8 mouse cellular contexts compared by ENCODE assay signal in genomic region chr4:43577237-43577881, GRCm38 (mm10). TPM values are rescaled to one million over a fixed set of nuclear protein-coding genes. Genes with fewer than 3 reads are reported as not detected.
DNase-seq lines count a peak whose midpoint lies in the region; ATAC-seq and TF ChIP-seq lines count a peak whose summit lies in the region.

No protein-coding gene starts in this region.

- ATAC-seq in lung, embryonic 14.5 days (ENCODE audit: insufficient read depth): no peak
- ATAC-seq in embryonic facial prominence, embryonic 15.5 days (ENCODE audit: insufficient number of reproducible peaks, low FRiP score, low TSS enrichment, low read depth): no peak
- ATAC-seq in intestine, embryonic 16.5 days: no peak
- no peak for ATAC-seq in neural tube, embryonic 14.5 days (ENCODE audit: low read depth)

- peak overlapping the region; percentile 76 for H3K4me3 ChIP-seq in lung, embryonic 14.5 days (ENCODE audit: low read depth, low read length)
- H3K4me3 ChIP-seq in embryonic facial prominence, embryonic 15.5 days (replicated peaks): peak overlapping the region; percentile 92
- peak overlapping the region; percentile 65 for H3K4me3 ChIP-seq in intestine, embryonic 16.5 days (ENCODE audit: low read length)
- peak overlapping the region; percentile 87 for H3K4me3 ChIP-seq in neural tube, embryonic 14.5 days (ENCODE audit: low read depth, low read length)

- peaks cover 40% of the 10 kb centered on the region for H3K36me3 ChIP-seq in lung, embryonic 14.5 days (ENCODE audit: insufficient read depth)
- peaks cover 38% of the 10 kb centered on the region for H3K36me3 ChIP-seq in embryonic facial prominence, embryonic 15.5 days
- H3K36me3 ChIP-seq in intestine, embryonic 16.5 days (ENCODE audit: control insufficient read depth, insufficient read depth, low read length): 0 out of 2 replicates have a peak, but pooled peaks cover 7% of the 10 kb centered on the region
- H3K36me3 ChIP-seq in neural tube, embryonic 14.5 days (ENCODE audit: control insufficient read depth, insufficient read depth, low read length): peaks cover 24% of the 10 kb centered on the region

- WGBS in lung, embryonic 14.5 days: 38% methylated on average over 8 of the region's 8 CpGs
- 40% methylated on average over 8 of the region's 8 CpGs for WGBS in embryonic facial prominence, embryonic 15.5 days
- 40% methylated on average over 8 of the region's 8 CpGs for WGBS in intestine, embryonic 16.5 days
- 53% methylated on average over 8 of the region's 8 CpGs for WGBS in neural tube, embryonic 14.5 days

- TF ChIP-seq CTCF in lung, embryonic 14.5 days (IDR thresholded peaks at IDR 0.05; ENCODE audit: low read depth): no peak

- H3K27me3 ChIP-seq in lung, embryonic 14.5 days (ENCODE audit: insufficient read depth, low read length): no peaks in the 10 kb centered on the region
- H3K27me3 ChIP-seq in embryonic facial prominence, embryonic 15.5 days: no peaks in the 10 kb centered on the region
- no peaks in the 10 kb centered on the region for H3K27me3 ChIP-seq in intestine, embryonic 16.5 days (replicated peaks; ENCODE audit: control insufficient read depth, insufficient read depth, low read length)
- no peaks in the 10 kb centered on the region for H3K27me3 ChIP-seq in neural tube, embryonic 14.5 days (ENCODE audit: control insufficient read depth, insufficient read depth, low read length)

- H3K4me2 ChIP-seq in lung, embryonic 14.5 days: peak overlapping the region; percentile 79
- H3K4me2 ChIP-seq in embryonic facial prominence, embryonic 15.5 days (replicated peaks): peak overlapping the region; percentile 93
- peak overlapping the region; percentile 55 for H3K4me2 ChIP-seq in intestine, embryonic 16.5 days (ENCODE audit: low read depth, low read length)
- H3K4me2 ChIP-seq in neural tube, embryonic 14.5 days (ENCODE audit: low read depth, low read length): peak overlapping the region; percentile 84

- peaks cover 15% of the 10 kb centered on the region; the same call in 1 of the 2 replicates for H3K4me1 ChIP-seq in lung, embryonic 14.5 days (ENCODE audit: insufficient read depth)
- H3K4me1 ChIP-seq in embryonic facial prominence, embryonic 15.5 days: peaks cover 37% of the 10 kb centered on the region
- peaks cover 28% of the 10 kb centered on the region for H3K4me1 ChIP-seq in intestine, embryonic 16.5 days (ENCODE audit: control insufficient read depth, insufficient read depth, low read length)
- H3K4me1 ChIP-seq in neural tube, embryonic 14.5 days (ENCODE audit: control insufficient read depth, insufficient read depth, low read length): peaks cover 40% of the 10 kb centered on the region

- H3K9me3 ChIP-seq in lung, embryonic 14.5 days (ENCODE audit: low read depth, low read length): no peaks in the 10 kb centered on the region
- no peaks in the 10 kb centered on the region for H3K9me3 ChIP-seq in embryonic facial prominence, embryonic 15.5 days (replicated peaks)
- H3K9me3 ChIP-seq in intestine, embryonic 16.5 days (ENCODE audit: control insufficient read depth, low read length): no peaks in the 10 kb centered on the region
- H3K9me3 ChIP-seq in neural tube, embryonic 14.5 days (ENCODE audit: control insufficient read depth, low read length): no peaks in the 10 kb centered on the region

- H3K9ac ChIP-seq in lung, embryonic 14.5 days: peak overlapping the region; percentile 77
- peak overlapping the region; percentile 87 for H3K9ac ChIP-seq in embryonic facial prominence, embryonic 15.5 days
- H3K9ac ChIP-seq in intestine, embryonic 16.5 days (ENCODE audit: low read depth, low read length): peak overlapping the region; percentile 81
- peak overlapping the region; percentile 84 for H3K9ac ChIP-seq in neural tube, embryonic 14.5 days (replicated peaks; ENCODE audit: low read depth, low read length)

- H3K27ac ChIP-seq in lung, embryonic 14.5 days (ENCODE audit: low read depth): no peak overlapping the region
- no peak overlapping the region for H3K27ac ChIP-seq in embryonic facial prominence, embryonic 15.5 days (replicated peaks)
- no peak overlapping the region for H3K27ac ChIP-seq in intestine, embryonic 16.5 days (ENCODE audit: low read length)
- H3K27ac ChIP-seq in neural tube, embryonic 14.5 days (ENCODE audit: low read depth, low read length): no peak overlapping the region

- DNase-seq in lung, embryonic 14.5 days: no peak
- no peak for DNase-seq in lung, postnatal 25 days (ENCODE audit: low spot score)
- no peak for DNase-seq in right cerebral cortex, postnatal 25 days
- DNase-seq in cerebellum, postnatal 36 days: no peak
- no peak for DNase-seq in testis, postnatal 14 days (ENCODE audit: low spot score)

RNA-seq across cellular contexts. Expression of gene Rgp1, which starts 1.2 kb away (rescaled TPM):
- polyA plus RNA-seq in lung, embryonic 14.5 days (2014; fragmentation: Nextera tagmentation; extraction: Ambion mirVana): 28.2 and 31.9 TPM in 2 replicates
- polyA plus RNA-seq in embryonic facial prominence, embryonic 15.5 days (2015; fragmentation: Nextera tagmentation; extraction: Ambion mirVana): 28.6 and 32.5 TPM in 2 replicates
- polyA plus RNA-seq in intestine, embryonic 16.5 days (2015; fragmentation: Nextera tagmentation; extraction: Ambion mirVana): 18.2 and 19.5 TPM in 2 replicates
- 24.1 and 28.2 TPM in 2 replicates for polyA plus RNA-seq in neural tube, embryonic 14.5 days (2014; fragmentation: Nextera tagmentation; extraction: Ambion mirVana)

RNA-seq across cellular contexts. Expression of gene Gba2, which starts 1.3 kb away (rescaled TPM):
- 18.6 and 19.3 TPM in 2 replicates for polyA plus RNA-seq in lung, embryonic 14.5 days (2014; fragmentation: Nextera tagmentation; extraction: Ambion mirVana)
- polyA plus RNA-seq in embryonic facial prominence, embryonic 15.5 days (2015; fragmentation: Nextera tagmentation; extraction: Ambion mirVana): 21.3 and 22.3 TPM in 2 replicates
- polyA plus RNA-seq in intestine, embryonic 16.5 days (2015; fragmentation: Nextera tagmentation; extraction: Ambion mirVana): 12.5 and 12.9 TPM in 2 replicates
- 44.4 and 48.5 TPM in 2 replicates for polyA plus RNA-seq in neural tube, embryonic 14.5 days (2014; fragmentation: Nextera tagmentation; extraction: Ambion mirVana)

RNA-seq across cellular contexts. Expression of gene Msmp, which starts 6.9 kb away (rescaled TPM):
- not detected in 2 replicates for polyA plus RNA-seq in lung, embryonic 14.5 days (2014; fragmentation: Nextera tagmentation; extraction: Ambion mirVana)
- 1.5 and 1.6 TPM in 2 replicates for polyA plus RNA-seq in embryonic facial prominence, embryonic 15.5 days (2015; fragmentation: Nextera tagmentation; extraction: Ambion mirVana)
- polyA plus RNA-seq in intestine, embryonic 16.5 days (2015; fragmentation: Nextera tagmentation; extraction: Ambion mirVana): 1.0 TPM in 1 of 2 replicates, not detected in the other
- polyA plus RNA-seq in neural tube, embryonic 14.5 days (2014; fragmentation: Nextera tagmentation; extraction: Ambion mirVana): 1.9 TPM in 1 of 2 replicates, not detected in the other

RNA-seq across cellular contexts. Expression of gene Tln1, which starts 14.9 kb away (rescaled TPM):
- 84.9 and 93.8 TPM in 2 replicates for polyA plus RNA-seq in lung, embryonic 14.5 days (2014; fragmentation: Nextera tagmentation; extraction: Ambion mirVana)
- 55.8 and 60.9 TPM in 2 replicates for polyA plus RNA-seq in embryonic facial prominence, embryonic 15.5 days (2015; fragmentation: Nextera tagmentation; extraction: Ambion mirVana)
- polyA plus RNA-seq in intestine, embryonic 16.5 days (2015; fragmentation: Nextera tagmentation; extraction: Ambion mirVana): 41.2 and 41.9 TPM in 2 replicates
- polyA plus RNA-seq in neural tube, embryonic 14.5 days (2014; fragmentation: Nextera tagmentation; extraction: Ambion mirVana): 48.8 and 57.8 TPM in 2 replicates

RNA-seq across cellular contexts. Expression of gene Creb3, which starts 15.2 kb away (rescaled TPM):
- polyA plus RNA-seq in lung, embryonic 14.5 days (2014; fragmentation: Nextera tagmentation; extraction: Ambion mirVana): 47.2 and 52.8 TPM in 2 replicates
- polyA plus RNA-seq in embryonic facial prominence, embryonic 15.5 days (2015; fragmentation: Nextera tagmentation; extraction: Ambion mirVana): 77.5 and 88.2 TPM in 2 replicates
- polyA plus RNA-seq in intestine, embryonic 16.5 days (2015; fragmentation: Nextera tagmentation; extraction: Ambion mirVana): 78.7 and 80.5 TPM in 2 replicates
- polyA plus RNA-seq in neural tube, embryonic 14.5 days (2014; fragmentation: Nextera tagmentation; extraction: Ambion mirVana): 86.2 and 92.8 TPM in 2 replicates
